Mouse (Mus musculus): ENCODE data around the gene Lrsam1.
"Not testable (repeated sequence)": the region's sequence is repeated elsewhere in the genome, so short reads cannot be mapped to it uniquely, and the experiment has no call there.

Gene Lrsam1

DNA sequence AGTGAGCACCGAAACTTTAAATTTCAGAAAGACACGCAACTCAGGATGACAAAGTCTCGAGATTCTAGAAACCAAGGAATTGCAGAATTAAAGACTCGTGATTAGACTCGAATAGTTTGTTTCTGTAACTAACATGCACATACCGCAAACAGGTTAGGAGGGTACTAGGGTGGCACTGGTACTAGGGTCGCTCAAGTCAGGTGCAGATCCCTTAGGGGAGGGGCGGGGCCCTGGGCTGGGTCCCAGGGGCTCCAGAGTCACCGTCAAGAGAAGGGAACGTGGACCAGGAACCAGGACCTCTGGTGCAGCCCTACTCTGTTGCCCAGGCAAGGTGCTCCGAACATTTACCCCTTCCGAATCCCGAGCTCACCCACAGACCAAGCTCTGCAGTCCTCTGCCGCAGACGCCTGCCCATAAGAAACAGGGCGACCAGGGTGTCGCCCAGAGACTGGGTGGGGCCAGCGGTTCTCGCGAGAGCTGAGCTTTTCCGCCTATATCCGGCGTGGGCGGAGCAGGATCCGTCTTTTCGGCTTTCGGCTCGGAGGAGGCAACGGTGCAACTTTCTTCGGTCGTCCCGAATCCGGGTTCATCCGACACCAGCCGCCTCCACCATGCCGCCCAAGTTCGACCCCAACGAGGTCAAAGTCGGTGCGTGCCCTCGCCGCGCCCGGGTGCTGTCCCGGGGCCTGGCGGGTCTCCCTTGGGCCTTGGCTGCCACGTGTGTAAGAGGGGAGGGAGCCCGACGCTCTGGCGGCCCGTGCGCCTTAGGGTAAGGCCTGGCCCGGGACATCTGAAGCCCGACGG lies at the start of gene Lrsam1, which contains the start of gene Rpl12:
TSS of gene Lrsam1 (minus strand) at position 423 of the 804 bp plus-strand sequence.
TSS of gene Rpl12 (plus strand) at position 368 of the 804 bp plus-strand sequence.
- peak; percentile 96 to 97 for DNase-seq

DNA sequence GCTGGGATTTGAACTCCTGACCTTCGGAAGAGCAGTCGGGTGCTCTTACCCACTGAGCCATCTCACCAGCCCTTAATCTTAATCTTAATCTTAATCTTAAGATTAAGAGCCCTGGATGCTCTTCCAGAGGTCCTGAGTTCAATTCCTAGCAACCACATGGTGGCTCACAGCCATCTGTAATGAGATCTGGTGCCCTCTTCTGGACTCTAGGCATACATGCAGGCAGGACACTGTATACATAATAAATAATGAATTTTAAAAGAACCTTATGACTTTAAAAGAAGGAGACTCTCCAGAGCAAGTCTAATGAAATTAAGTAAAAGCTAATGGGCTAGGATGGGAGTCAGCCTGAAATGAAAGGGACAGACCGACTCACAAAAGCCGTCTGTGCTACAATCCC lies 47.6 kb upstream of the Lrsam1 start:
- DNase-seq, result not testable (repeated sequence)

DNA sequence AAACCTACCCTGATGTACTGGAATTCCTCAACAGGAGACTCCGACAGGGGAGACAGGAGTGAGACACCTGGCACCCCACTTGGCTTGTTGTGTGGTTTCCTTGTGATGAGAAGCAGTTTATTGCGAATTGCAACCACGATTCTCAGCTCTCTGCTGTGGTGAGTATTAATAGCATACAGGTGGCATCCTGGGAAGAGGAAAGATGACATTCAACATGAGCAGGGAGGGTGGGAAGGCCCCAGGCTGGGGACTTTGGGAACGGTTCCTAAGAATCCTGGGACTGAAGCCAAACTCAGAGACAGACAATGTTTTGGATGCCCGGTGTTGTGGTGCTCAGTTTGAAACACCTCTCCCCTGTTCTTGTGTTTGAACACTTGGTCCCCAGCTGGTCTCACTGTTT lies 43.6 kb upstream of the Lrsam1 start:
- no peak for DNase-seq

DNA sequence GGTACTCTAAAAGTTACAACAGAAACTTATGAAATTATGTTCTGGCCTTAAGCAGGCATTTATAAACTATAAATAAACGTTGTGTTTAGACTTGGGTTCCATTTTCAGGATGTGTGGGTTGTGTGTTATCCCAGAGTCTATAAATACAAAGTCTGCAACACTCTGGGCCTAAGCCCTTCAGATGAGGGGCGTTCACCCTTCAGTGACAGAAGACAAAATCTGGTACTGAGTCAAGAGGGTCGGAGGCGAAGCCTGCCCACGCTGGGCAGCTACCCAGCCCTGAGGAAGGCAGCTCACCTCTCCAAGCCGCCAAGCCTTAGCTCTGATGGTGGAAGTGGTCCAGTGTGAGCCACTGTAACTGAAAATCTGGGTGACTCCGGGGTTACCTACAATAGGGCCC lies 40.7 kb upstream of the Lrsam1 start:
- DNase-seq, result no peak

DNA sequence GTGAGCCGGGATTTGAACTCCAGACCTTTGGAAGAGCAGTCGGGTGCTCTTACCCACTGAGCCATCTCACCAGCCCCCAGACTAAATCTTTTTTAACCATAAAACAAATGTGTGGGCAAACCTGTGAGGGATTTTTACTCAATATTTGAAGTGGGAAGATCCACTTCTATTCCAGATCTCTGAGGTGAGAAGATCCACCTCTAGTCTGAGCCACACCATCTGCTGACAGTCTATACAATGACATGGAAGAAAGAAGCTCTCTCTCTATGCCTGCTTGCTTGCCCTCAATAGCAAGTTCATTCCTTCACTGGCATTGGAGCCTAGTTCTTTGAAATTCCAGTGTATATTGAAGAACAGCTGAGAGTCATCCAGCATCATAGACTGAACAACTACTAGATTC lies 38.3 kb upstream of the Lrsam1 start:
- DNase-seq, result no peak

DNA sequence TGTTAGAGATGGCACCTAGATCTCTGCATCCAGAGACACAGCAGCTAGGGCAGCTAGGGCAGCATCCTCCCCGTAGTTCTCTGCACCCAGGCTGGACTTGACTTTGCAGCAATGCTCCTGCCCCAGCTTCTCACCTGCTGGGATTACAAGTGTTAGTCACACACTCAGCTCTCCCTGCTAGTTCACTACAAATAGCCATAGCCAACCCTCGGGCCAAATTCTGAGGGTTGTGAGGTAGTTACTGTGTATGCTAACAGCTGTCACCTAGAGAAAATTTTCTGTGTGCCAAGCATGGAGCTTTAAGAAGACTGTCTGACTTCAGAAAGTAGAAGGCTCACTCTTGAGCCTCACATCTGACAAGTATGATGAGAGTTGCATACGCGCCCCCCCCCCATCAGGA lies 36.4 kb upstream of the Lrsam1 start:
- DNase-seq, result no peak

DNA sequence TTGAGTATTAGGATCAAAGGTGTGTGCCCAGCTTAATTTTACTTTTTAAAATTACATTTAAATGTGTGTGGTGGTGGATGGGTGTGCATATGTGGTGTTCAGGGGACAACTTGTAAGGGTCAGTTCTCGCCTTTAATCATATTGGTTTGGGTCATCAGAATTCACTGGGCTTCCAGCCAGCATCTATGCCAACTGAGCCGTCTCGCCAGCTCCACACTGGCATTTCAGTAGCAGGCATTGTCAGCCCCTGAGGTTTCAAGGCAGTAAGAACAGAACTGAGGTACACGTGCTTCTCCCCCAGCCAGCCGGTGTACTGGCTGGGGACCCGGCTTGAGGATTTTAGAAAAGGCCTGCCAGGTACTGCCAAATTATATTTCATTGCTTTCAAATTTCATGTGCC lies 35.7 kb upstream of the Lrsam1 start:
- DNase-seq, result no peak

DNA sequence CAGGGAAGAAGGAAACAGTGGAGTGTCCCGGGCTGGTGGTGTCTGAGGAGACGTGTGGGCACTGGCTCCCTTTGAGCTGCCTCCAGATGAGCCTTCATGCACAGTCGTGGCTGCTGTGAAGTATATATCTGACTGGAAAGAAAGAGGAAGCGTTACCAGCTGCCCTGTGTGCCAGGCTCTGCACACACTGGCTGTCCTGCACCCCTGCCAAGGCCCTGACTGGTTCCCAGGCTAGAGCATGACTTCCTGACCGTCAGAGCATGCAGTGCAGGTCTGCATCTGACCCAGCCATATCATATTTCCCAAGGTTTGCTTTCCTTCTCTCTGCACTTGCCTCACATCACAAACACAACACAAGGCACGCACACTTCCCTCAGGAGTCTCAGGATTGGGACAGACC lies 30.7 kb upstream of the Lrsam1 start:
- no peak for DNase-seq

DNA sequence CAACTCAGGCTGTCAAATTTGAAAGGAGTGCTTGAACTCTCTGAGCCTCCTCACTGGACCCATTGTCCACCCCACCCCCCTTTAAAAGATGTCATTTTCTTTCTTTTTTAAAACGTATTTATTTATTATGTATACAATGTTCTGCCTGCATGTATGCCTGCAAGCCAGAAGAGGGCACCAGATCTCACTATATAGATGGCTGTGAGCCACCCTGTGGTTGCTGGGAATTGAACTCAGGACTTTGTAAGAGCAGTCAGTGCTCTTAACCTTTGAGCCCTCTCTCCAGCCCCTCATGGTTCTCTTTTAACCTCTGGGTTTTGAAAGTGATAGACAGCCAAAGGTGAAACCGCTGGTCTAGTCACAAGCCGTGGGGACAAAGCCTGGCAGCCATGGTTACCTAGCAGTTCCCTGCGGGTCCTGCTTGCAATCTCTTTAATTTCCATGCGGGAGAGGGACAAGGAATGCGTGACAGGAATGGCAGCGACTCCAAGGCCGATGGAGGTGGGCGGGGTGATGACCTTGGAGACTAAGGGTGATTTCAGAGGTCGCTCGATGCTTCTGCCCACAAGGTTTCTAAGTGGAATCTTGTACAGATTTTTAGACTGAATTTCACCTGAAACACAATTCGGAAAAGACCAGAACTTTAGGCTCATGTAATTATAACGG lies 28.9 kb upstream of the Lrsam1 start:
- DNase-seq, result no peak

DNA sequence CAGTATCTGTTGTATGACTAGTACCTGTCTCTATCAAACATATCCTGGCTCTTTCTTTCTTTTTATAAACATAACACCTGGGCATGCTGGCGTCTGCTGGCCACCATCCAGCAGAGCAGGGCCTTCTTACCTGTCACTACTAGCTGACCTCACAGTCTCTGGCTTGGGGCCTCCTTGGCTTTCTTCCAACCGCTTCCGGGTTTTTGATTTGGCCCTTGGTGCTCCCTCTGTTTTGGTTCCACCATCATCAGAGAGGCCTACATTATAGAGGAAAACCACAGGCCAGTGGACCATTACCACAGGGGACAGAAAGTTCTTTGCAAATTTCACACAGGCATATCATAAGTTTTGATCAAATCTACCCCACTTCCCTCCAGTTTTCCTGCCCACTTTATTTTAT lies 28.0 kb upstream of the Lrsam1 start:
- no peak for DNase-seq

DNA sequence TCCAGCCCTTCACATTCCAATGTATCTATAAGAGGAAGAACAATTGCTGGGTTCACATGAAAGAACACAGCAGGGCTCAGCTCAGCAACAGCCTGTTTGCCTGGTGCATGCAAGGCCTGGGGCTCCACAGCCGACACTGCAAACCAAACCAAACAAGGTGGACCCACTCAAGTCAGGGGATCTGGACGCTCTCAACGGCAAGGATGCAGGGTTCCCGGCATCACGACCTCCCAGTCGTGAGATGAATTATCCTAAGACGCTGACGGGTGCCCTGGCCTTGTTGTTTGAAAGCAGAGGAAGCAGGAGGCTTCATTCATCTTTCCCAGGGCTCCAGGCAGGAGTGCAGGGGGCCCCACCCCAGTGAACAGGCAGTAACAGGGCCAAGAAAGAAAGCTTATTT lies 24.4 kb upstream of the Lrsam1 start:
- no peak for DNase-seq

DNA sequence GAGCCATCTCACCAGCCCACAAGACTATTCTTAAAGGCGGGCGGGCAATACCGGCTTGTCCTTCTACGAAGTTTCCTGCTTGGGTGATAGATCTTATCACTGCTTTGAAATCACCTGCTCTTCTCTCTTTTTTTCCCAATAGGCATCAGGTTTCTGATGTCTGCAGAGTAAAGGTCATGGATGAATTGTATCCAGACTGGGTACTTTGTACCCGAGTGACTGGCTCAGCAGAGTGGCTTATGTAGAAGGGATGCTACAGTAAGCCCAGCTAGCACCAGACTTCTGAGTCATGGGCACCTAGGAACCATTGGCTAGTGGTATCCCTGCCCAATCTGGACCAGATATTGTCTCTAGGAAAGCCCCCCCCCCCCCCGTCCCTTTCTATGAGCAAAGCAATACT lies 22.2 kb upstream of the Lrsam1 start:
- DNase-seq, result no peak

DNA sequence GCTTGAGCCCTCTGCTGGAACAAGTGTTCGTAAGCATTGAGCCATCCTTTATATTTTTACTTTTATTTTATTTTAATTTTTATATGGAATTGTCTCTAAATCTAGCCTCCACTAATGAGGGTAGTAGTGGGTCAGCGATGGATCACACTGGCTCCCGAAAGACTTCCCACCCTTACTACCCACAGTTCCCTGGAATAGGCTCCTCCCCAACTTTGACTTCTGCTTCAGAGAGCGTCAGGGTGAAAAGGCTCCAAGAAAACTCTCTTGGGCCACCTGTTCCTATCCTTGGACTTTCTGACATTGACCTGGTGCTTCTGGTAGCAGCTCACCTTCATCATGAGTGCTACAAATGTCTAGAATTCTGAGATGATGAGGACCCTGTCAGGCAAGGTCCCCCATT lies 21.3 kb upstream of the Lrsam1 start:
- no peak for DNase-seq

DNA sequence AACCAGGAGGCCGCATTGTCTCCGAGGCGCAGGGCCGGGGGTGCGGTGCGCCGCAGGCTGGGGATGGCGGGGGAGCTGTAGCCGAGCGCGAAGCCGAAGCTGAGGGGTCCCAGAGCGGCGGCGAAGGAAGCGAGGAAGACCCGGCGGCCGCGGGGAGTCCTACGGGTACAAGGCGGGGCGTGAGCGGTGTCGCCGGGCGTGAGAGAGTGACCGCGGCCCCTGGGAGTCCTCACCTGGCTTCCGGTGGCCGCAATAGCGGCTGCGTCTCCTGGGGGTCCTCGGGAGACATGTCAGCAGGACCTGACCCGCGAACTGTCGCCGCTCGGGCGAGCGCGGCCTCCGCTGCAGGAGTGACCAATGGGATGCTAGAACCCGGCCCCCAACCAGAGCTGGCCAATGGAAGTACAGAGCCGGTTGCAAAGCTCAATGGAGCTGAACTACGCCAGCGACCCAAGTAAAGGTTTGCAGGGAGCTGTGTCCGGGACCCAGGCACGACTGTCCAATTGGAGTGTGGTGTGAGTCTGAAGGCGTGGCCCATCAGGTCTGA lies 20.4 kb upstream of the Lrsam1 start, which contains the start of gene Slc2a8:
TSS of gene Slc2a8 (minus strand) at position 359 of the 547 bp plus-strand sequence.
- DNase-seq, result peak; percentile 91 to 94

DNA sequence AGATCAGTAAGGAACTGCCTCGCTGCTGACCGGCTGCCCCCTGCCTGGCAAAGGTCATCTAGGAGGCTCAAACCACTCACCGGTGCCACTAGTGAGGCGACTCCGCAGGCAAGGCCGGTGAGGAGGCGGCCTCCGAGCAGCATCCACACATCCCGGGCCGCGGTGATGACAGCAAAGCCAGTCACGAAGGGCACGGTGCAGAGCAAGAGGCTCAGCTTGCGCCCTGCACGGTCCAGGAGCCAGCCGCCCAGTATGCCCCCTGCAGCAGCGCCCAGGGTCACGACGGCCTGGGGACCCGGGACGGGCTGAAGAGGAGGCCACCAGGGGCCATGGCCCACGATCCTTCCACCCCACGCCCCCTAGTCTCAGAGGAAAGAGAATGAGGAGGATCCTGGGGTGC lies 19.9 kb upstream of the Lrsam1 start:
- peak; percentile 34 to 44 for DNase-seq

DNA sequence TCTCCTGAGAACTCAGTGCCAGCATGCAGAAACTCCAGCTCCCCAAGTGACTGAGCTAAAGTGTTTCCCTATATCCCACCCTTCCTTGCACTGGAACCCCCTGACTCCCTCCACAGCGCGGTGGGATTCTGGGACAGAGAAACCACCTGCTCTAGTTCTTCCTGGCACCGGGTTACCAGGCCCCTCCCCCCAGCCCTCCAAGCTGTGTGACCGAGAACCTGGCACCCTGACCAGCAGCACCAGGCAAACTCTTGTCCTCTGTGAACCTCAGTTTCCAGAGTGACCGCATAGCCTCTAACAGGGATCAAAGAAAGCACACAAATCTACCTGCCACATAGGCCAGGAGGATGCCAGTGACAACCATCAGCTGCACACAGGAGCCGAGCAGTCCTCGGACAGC lies 18.3 kb upstream of the Lrsam1 start:
- no peak for DNase-seq

DNA sequence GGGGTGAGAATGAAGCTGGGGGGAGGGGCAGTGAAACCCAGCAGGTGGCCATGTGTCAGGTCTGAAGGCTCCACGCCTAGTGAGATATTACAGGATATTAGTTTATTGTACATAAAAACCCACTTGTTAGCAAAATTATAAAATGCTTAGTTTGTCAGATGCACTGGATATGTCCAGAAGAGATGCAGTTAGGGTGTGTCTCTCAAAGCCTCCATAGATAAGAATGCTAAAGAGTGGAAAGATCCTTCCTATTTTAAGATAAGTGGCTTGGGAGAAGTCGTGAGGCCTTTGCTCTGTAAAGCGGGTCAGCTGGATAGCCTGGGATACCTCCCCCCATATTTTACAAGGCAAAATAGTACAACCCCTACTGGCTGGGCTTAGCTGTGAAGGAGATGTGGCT lies 17.3 kb upstream of the Lrsam1 start:
- DNase-seq, result no peak

DNA sequence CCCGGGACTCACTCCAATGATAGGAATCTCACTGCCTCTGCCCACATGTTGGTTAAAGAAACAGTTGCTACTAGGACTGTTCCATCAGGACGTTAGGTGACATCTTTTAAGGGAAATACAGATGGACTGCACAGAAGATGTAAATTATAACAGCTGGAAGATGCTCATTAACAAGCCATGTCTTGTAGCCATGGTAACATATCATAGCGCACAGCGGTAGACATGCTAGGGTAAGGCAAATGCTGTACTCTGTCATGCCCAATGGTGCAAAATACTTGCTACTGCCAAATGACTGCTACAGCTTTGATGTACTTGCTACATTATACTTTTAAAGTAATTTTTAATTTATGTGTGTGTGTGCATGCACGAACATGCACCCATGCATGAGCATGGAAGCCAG lies 15.7 kb upstream of the Lrsam1 start:
- DNase-seq, result no peak

DNA sequence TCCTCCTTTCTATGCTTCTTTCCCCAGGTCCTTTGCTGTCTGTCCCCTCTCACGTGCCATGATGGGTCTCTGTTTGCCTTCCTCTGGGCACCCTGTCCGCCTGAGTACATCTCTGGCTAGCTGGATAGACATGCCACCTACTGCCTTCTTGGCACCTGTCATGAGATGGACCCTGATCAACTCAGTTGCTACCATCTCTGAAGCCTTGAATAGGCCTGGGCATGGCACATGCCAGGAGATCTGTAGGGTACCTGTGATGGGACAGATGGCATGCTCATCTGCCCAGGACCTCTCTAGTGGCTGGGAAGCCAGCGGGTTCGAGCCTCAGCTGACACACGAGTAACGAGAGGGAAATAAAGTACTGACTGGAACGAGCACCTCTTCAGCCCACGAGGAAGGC lies 12.8 kb upstream of the Lrsam1 start:
- DNase-seq, result no peak

DNA sequence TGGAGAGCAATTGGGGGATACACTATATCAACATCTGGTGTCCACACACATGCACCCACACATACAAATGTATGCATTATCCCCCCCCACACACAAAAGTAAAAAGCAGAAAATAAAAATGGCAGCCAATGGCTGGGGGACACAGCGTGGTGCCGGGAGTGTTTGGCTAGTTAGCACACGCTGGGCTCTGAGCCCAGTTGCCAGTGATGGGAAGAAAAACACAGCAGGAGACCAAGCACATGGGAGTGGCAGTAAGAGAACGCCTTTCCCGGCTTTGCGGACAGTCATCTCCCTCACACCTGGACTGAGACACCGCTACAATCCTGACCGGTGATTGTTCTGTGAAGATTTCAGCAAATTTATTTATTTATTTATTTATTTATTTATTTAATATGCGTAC lies 9.8 kb upstream of the Lrsam1 start:
- DNase-seq, result no peak

DNA sequence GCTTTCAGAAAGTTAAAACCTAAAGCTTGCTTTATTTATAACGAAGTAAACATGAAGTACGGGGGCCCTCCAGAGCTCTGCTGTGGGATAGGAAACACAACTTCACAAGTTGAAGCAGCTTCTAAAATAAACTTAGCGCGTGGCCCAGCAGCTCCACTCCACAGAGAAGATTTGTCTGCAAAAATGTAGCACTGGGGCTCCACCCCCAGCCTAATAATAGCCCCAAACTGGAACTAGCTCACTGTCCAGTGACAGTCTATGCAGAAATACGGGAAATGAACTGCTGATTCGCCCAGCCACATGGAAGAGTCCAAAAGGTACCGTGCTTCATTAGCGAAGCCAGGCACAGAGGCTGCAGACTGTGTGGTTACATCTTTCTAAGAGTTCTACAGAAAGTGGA lies 7.9 kb upstream of the Lrsam1 start:
- no peak for DNase-seq

DNA sequence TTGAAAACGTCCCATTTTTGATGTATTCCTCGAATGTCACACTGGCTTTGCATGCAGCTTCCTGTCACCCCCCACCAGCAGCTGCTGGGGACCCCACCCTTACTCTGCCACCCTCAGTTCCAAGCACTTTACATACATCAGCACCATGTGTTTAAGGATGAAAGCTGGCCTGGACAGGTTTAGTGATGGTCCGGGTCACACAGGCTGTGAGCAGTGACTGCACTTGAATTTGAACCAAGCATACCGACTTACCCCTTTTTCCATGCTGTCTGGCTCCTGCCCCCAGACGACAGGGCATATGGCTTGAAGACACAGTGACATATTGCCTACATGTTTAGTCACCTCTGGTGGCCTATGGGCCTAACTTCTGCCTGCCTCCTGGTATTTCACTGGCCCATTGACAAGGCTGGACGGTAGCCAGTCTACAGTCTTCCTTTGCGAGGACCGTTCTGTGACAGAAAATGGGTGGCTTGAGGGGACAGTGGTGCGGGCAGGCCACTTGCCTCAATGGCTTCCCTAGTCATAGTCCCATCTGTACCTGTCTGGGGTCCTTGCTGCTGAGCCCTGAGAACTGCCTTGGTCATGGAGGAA lies 6.7 kb upstream of the Lrsam1 start:
- no peak for DNase-seq

DNA sequence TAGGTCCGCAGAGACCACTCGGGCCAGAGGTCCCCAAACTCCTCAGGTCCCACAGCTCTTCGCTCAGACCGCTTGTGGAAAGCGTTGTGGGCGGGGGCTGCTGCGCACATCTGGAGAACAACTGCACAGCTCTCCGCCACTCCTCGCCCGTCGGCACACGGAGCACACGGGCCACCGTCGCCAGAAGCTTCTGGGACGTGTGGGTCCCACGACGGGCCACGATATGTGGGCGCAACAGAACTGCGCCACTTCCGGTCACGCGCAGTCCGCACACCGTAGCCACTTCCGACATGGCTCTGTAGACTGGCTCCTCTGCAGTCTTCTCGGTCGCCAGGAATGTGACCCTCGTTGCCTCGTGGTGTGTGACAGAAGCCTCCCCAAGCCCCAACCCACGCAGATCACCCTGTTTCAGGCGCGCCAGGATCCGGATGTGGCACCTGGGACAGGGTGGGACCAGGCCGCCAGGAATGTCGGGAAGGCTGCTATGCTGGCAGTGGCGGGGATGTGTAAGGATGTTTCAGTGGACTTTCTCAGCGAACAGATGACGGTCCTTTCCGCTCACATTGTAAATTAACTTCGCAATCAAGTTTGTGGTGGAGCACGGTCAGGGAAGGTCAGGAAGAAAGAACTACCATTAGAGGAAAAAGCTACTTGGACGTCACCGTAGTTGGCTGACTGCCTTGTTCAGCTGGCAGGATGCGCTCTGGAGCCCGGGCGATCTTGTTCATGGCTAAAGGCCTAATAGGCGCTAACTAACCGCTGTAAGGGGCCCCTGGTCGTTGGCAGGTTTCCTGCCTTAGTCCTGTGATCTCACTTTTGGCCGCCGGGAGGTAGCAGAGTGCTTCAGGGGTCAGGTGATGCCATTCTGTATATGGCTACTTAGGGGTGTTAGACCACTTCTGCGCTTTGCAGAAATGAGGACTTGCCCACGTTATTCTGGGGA lies 5.5 kb upstream of the Lrsam1 start:
- peak; percentile 89 to 93 for DNase-seq
